Mouse (Mus musculus): ENCODE data around the gene Fndc1. TPM values are rescaled to one million over a fixed set of nuclear protein-coding genes. Genes with fewer than 3 reads are reported as not detected.
A peak's percentile ranks its signal among the peaks of the same experiment; 100 is the strongest.

The Fndc1 gene
- total RNA-seq, 1 experiment from 2014 or later, result 17.9 TPM

GRCm38 (mm10) chr17:7820176-7820575 is 6.9 kb downstream of the Fndc1 start:
- no peak for DNase-seq

GRCm38 (mm10) chr17:7816602-7817001 is 10.5 kb downstream of the Fndc1 start:
- DNase-seq, result no peak

- no peak for DNase-seq
Observed at GRCm38 (mm10) chr17:7814433-7814832, 12.7 kb downstream of the Fndc1 start.

GRCm38 (mm10) chr17:7808043-7808442 is 19.1 kb downstream of the Fndc1 start:
- no peak for DNase-seq

GRCm38 (mm10) chr17:7805105-7805504 is 22.0 kb downstream of the Fndc1 start:
- no peak for DNase-seq

- peak; percentile 11 for DNase-seq
Observed at GRCm38 (mm10) chr17:7802483-7802882, 24.6 kb downstream of the Fndc1 start.

GRCm38 (mm10) chr17:7799894-7800293 is 27.2 kb downstream of the Fndc1 start:
- no peak for DNase-seq

GRCm38 (mm10) chr17:7795584-7795983 is 31.5 kb downstream of the Fndc1 start:
- DNase-seq, result no peak

GRCm38 (mm10) chr17:7795168-7795567 is 31.9 kb downstream of the Fndc1 start:
- no peak for DNase-seq

GRCm38 (mm10) chr17:7794093-7794492 is 33.0 kb downstream of the Fndc1 start:
- no peak for DNase-seq

- DNase-seq, result no peak
Observed at GRCm38 (mm10) chr17:7790512-7790911, 36.6 kb downstream of the Fndc1 start.

GRCm38 (mm10) chr17:7774101-7774500 is 53.0 kb downstream of the Fndc1 start:
- no peak for DNase-seq

GRCm38 (mm10) chr17:7759786-7760185 is 67.3 kb downstream of the Fndc1 start:
- DNase-seq, result no peak

- DNase-seq, result no peak
Observed at GRCm38 (mm10) chr17:7755001-7755400, 72.1 kb downstream of the Fndc1 start.

- DNase-seq, result no peak
Observed at GRCm38 (mm10) chr17:7753383-7753782, 73.7 kb downstream of the Fndc1 start.

- DNase-seq, result no peak
Observed at GRCm38 (mm10) chr17:7749051-7749815, 77.9 kb downstream of the Fndc1 start.

- DNase-seq, result no peak
Observed at GRCm38 (mm10) chr17:7746841-7747240, 80.3 kb downstream of the Fndc1 start.

- DNase-seq, result no peak
Observed at GRCm38 (mm10) chr17:7744976-7745375, 82.1 kb downstream of the Fndc1 start.

- peak; percentile 73 for DNase-seq
Observed at GRCm38 (mm10) chr17:7740988-7741387, 86.1 kb downstream of the Fndc1 start.

GRCm38 (mm10) chr17:7722991-7723390 is 104.1 kb downstream of the Fndc1 start:
- DNase-seq, result no peak

GRCm38 (mm10) chr17:7718886-7719285 is 108.2 kb downstream of the Fndc1 start:
- DNase-seq, result peak; percentile 6

- DNase-seq, result no peak
Observed at GRCm38 (mm10) chr17:7717945-7718344, 109.2 kb downstream of the Fndc1 start.

- no peak for DNase-seq
Observed at GRCm38 (mm10) chr17:7713020-7713419, 114.1 kb downstream of the Fndc1 start.

- no peak for DNase-seq
Observed at GRCm38 (mm10) chr17:7707073-7707472, 120.0 kb downstream of the Fndc1 start.

Measured in adrenal gland, postnatal 14 days (tissue).